Mouse (Mus musculus): Measurements from ENCODE around the gene Arid4b. TPM values are rescaled to one million over a fixed set of nuclear protein-coding genes. Genes with fewer than 3 reads are reported as not detected.

Gene Arid4b
- total RNA-seq, 1 experiment: 26.5 TPM

DNA sequence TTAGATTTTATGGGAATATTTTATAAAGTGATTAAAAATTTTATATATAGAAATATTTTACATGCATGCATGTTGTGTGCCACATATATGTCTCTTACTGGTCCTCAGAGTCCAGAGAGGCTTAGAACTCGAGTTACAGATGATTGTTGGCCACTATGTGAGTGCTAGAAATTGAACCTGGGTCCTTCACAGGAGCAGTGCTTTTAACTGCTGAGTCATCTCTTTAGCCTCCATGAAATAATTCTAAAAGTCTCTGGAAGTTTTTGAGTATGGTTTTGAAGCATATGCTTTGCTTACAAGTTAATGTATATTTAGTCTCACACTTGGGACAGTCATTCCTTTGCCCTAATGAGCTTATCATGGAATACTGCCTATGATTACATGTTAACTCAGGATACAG, 12.3 kb downstream of the Arid4b start:
- Histone ChIP-seq H3K4me3 (ENCODE audit: insufficient read depth in 1 of 2, low read depth in 1 of 2, low read length in 2 of 2, poor library complexity in 1 of 2, severe bottlenecking in 1 of 2) (no peak overlapping the region), H3K36me3 (ENCODE audit: control insufficient read depth, insufficient read depth, low read length, poor library complexity, severe bottlenecking) (no peaks in the 10 kb centered on the region), H3K9ac (ENCODE audit: insufficient read depth, low read depth, low read length, poor library complexity, severe bottlenecking) (no peak overlapping the region), H3K4me1 (ENCODE audit: control insufficient read depth in 2 of 2, insufficient read depth in 2 of 2, low read length in 2 of 2, poor library complexity in 1 of 2) (peaks cover 0 to 4% of the 10 kb centered on the region in 2 experiments; a peak in 2 of 4 replicates), H3K27ac (ENCODE audit: insufficient read depth, low read depth, low read length, poor library complexity, severe bottlenecking) (no peak overlapping the region), H3K9me3 (ENCODE audit: control insufficient read depth, insufficient read depth, low read depth, low read length) (no peaks in the 10 kb centered on the region)
- TF ChIP-seq ZNF384 (IDR thresholded peaks at IDR 0.05; ENCODE audit: low read depth, low read length) (no peak), MAFK (IDR thresholded peaks at IDR 0.05; ENCODE audit: insufficient read depth, low read depth, low read length) (peak; percentile 85)
- DNase-seq (ENCODE audit: low read depth, low spot score): no peak
- in situ Hi-C loops (cut with MboI; ENCODE audit: low sequenced_read_pairs in 2 of 2, unreplicated experiment in 2 of 2): no loop called here

GRCm38 (mm10) chr13:14088669-14089068, 25.6 kb downstream of the Arid4b start:
- in situ Hi-C loops (cut with MboI; ENCODE audit: low sequenced_read_pairs in 2 of 2, unreplicated experiment in 2 of 2): no loop called here
- Histone ChIP-seq H3K36me3 (ENCODE audit: control insufficient read depth, insufficient read depth, low read length, poor library complexity, severe bottlenecking) (no peaks in the 10 kb centered on the region), H3K9ac (ENCODE audit: insufficient read depth, low read depth, low read length, poor library complexity, severe bottlenecking) (no peak overlapping the region), H3K9me3 (ENCODE audit: control insufficient read depth, insufficient read depth, low read depth, low read length) (no peaks in the 10 kb centered on the region), H3K4me3 (ENCODE audit: insufficient read depth in 1 of 2, low read depth in 1 of 2, low read length in 2 of 2, poor library complexity in 1 of 2, severe bottlenecking in 1 of 2) (no peak overlapping the region), H3K4me1 (ENCODE audit: control insufficient read depth in 2 of 2, insufficient read depth in 2 of 2, low read length in 2 of 2, poor library complexity in 1 of 2) (no peaks in the 10 kb centered on the region), H3K27ac (ENCODE audit: insufficient read depth, low read depth, low read length, poor library complexity, severe bottlenecking) (no peak overlapping the region)
- no peak for DNase-seq (ENCODE audit: low read depth, low spot score)
- TF ChIP-seq CHD2 (IDR thresholded peaks at IDR 0.05; ENCODE audit: low read depth, low read length) (no peak), MAFK (IDR thresholded peaks at IDR 0.05; ENCODE audit: insufficient read depth, low read depth, low read length) (no peak), ZNF384 (IDR thresholded peaks at IDR 0.05; ENCODE audit: low read depth, low read length) (no peak), HCFC1 (IDR thresholded peaks at IDR 0.05; ENCODE audit: borderline replicate concordance, insufficient read depth, low read length) (no peak), ZC3H11A (IDR thresholded peaks at IDR 0.05; ENCODE audit: borderline replicate concordance, low read depth, low read length) (no peak)

DNA sequence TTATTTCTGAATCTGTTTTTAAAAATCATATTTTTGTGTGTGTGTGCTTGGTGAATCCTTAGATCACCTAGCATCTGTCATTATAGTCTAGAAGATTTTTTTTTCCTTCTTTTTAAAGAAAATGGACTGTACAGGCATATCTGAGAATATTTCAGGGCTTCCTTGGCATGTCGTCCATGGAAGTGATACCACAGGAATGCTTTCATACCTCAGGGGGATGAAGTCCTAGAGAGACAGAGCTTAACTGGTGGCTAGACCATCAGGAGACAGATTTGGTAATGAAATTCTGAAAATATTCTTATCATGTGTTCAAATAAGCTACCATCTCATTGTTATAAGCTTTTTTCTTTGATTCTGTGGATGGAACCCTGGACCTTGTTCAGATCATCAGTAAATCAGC, 40.0 kb downstream of the Arid4b start:
- DNase-seq (ENCODE audit: low read depth, low spot score): no peak
- TF ChIP-seq HCFC1 (IDR thresholded peaks at IDR 0.05; ENCODE audit: borderline replicate concordance, insufficient read depth, low read length) (no peak), ZC3H11A (IDR thresholded peaks at IDR 0.05; ENCODE audit: borderline replicate concordance, low read depth, low read length) (no peak), CHD2 (IDR thresholded peaks at IDR 0.05; ENCODE audit: low read depth, low read length) (no peak), MAFK (IDR thresholded peaks at IDR 0.05; ENCODE audit: insufficient read depth, low read depth, low read length) (no peak), ZNF384 (IDR thresholded peaks at IDR 0.05; ENCODE audit: low read depth, low read length) (no peak)
- no peaks in the 10 kb centered on the region for H3K36me3 ChIP-seq (ENCODE audit: control insufficient read depth, insufficient read depth, low read length, poor library complexity, severe bottlenecking)
- H3K9me3 ChIP-seq (ENCODE audit: control insufficient read depth, insufficient read depth, low read depth, low read length): no peaks in the 10 kb centered on the region
- H3K27ac ChIP-seq (ENCODE audit: insufficient read depth, low read depth, low read length, poor library complexity, severe bottlenecking): no peak overlapping the region
- no peaks in the 10 kb centered on the region for H3K4me1 ChIP-seq (ENCODE audit: control insufficient read depth in 2 of 2, insufficient read depth in 2 of 2, low read length in 2 of 2, poor library complexity in 1 of 2)
- H3K4me3 ChIP-seq (ENCODE audit: insufficient read depth in 1 of 2, low read depth in 1 of 2, low read length in 2 of 2, poor library complexity in 1 of 2, severe bottlenecking in 1 of 2): no peak overlapping the region
- in situ Hi-C loops (cut with MboI; ENCODE audit: low sequenced_read_pairs in 2 of 2, unreplicated experiment in 2 of 2): no loop called here
- H3K9ac ChIP-seq (ENCODE audit: insufficient read depth, low read depth, low read length, poor library complexity, severe bottlenecking): no peak overlapping the region

- no peak overlapping the region for H3K9ac ChIP-seq (ENCODE audit: insufficient read depth, low read depth, low read length, poor library complexity, severe bottlenecking)
- 0 out of 4 replicates have a peak, but pooled peaks cover 0 to 2% of the 10 kb centered on the region in 2 experiments for H3K4me1 ChIP-seq (ENCODE audit: control insufficient read depth in 2 of 2, insufficient read depth in 2 of 2, low read length in 2 of 2, poor library complexity in 1 of 2)
- H3K27ac ChIP-seq (ENCODE audit: insufficient read depth, low read depth, low read length, poor library complexity, severe bottlenecking): no peak overlapping the region
- TF ChIP-seq MAFK (IDR thresholded peaks at IDR 0.05; ENCODE audit: insufficient read depth, low read depth, low read length): no peak
- no peak for TF ChIP-seq CHD2 (IDR thresholded peaks at IDR 0.05; ENCODE audit: low read depth, low read length)
- no peak for TF ChIP-seq ZC3H11A (IDR thresholded peaks at IDR 0.05; ENCODE audit: borderline replicate concordance, low read depth, low read length)
- no peak for TF ChIP-seq HCFC1 (IDR thresholded peaks at IDR 0.05; ENCODE audit: borderline replicate concordance, insufficient read depth, low read length)
- TF ChIP-seq ZNF384 (IDR thresholded peaks at IDR 0.05; ENCODE audit: low read depth, low read length): no peak
- H3K36me3 ChIP-seq (ENCODE audit: control insufficient read depth, insufficient read depth, low read length, poor library complexity, severe bottlenecking): no peaks in the 10 kb centered on the region; the same call in 1 of the 2 replicates
- no peak overlapping the region for H3K4me3 ChIP-seq (ENCODE audit: insufficient read depth in 1 of 2, low read depth in 1 of 2, low read length in 2 of 2, poor library complexity in 1 of 2, severe bottlenecking in 1 of 2)
- no peak for DNase-seq (ENCODE audit: low read depth, low spot score)
- H3K9me3 ChIP-seq (ENCODE audit: control insufficient read depth, insufficient read depth, low read depth, low read length): no peaks in the 10 kb centered on the region
- in situ Hi-C loops (cut with MboI; ENCODE audit: low sequenced_read_pairs in 2 of 2, unreplicated experiment in 2 of 2): no loop called here
These were observed 47.3 kb downstream of the Arid4b start for GRCm38 (mm10) chr13:14110154-14110873.

Data from ES-E14 (cell line).